Mouse (Mus musculus) cerebellum, adult 2 months (tissue): Measurements from ENCODE around the gene 1110059E24Rik.
"Not testable (repeated sequence)": the region's sequence is repeated elsewhere in the genome, so short reads cannot be mapped to it uniquely, and the experiment has no call there.

Experiments used
- CTCF ChIP-seq: fragments of 200-500 bp; IDR thresholded peaks from 2 replicates; pipeline ENCODE4 v1.5.1; 2011; ENCODE audit warnings: low read depth, mild to moderate bottlenecking, control low read depth, low read length, moderate library complexity, borderline replicate concordance; ENCODE audit not compliant: insufficient read depth
- POLR2A ChIP-seq: fragments of 200-500 bp; IDR thresholded peaks from 2 replicates; pipeline ENCODE4 v1.6.1; 2011; ENCODE audit warnings: low read length, control low read depth, borderline replicate concordance; ENCODE audit not compliant: insufficient read depth

DNA sequence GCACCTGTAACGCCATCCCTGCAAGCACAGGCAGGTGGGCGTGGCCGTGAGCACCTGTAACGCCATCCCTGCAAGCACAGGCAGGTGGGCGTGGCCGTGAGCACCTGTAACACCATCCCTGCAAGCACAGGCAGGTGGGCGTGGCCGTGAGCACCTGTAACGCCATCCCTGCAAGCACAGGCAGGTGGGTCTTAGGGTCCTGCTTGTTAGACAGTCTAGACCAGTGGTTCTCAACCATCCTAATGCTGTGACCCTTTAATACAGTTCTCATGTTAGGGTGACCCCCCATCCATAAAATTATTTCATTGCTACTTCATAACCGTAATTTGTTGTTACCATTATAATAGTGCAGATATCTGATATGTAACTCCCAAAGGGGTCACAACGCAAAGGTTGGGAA is 24.3 kb downstream of the 1110059E24Rik start:
- not testable (repeated sequence) for TF ChIP-seq CTCF, POLR2A
